Mouse (Mus musculus) kidney, adult 2 months (tissue): ENCODE measurements around the gene Gm4787.

ENCODE experiments used
- CTCF ChIP-seq: fragments of 200-500 bp; conservative IDR thresholded peaks from 2 replicates; pipeline ENCODE4 v1.5.1; 2011; ENCODE audit warnings: low read depth, mild to moderate bottlenecking, control low read depth, low read length, moderate library complexity, mixed read lengths; ENCODE audit not compliant: insufficient read depth, insufficient read length
- POLR2A ChIP-seq: fragments of 200-500 bp; IDR thresholded peaks from one replicate; pipeline ENCODE4 v1.6.1; 2011; ENCODE audit warnings: low read depth, low read length, control low read depth

GRCm38 (mm10) chr12:81332875-81333421 is 46.3 kb downstream of the Gm4787 start, which contains the start of gene Slc8a3:
- TF ChIP-seq CTCF, result no peak
- TF ChIP-seq POLR2A, result no peak
